Mouse (Mus musculus): Measurements from ENCODE around the gene 6330403K07Rik. TPM values are rescaled to one million over a fixed set of nuclear protein-coding genes. Genes with fewer than 3 reads are reported as not detected.

The 6330403K07Rik gene
- polyA plus RNA-seq, 1 experiment = 0.26 TPM

- no peak for TF ChIP-seq POLR2A (IDR thresholded peaks at IDR 0.05; ENCODE audit: low read depth, low read length)
- no peak for TF ChIP-seq CTCF (IDR thresholded peaks at IDR 0.05; ENCODE audit: extremely low read depth, insufficient read depth, insufficient read length, insufficient replicate concordance)
- no peak overlapping the region for H3K27ac ChIP-seq (ENCODE audit: insufficient read depth, low read length)
- H3K4me1 ChIP-seq (ENCODE audit: control insufficient read depth, insufficient read depth, insufficient read length) = no peaks in the 10 kb centered on the region
- no peak overlapping the region for H3K4me3 ChIP-seq (ENCODE audit: extremely low read depth, insufficient read depth, insufficient read length)
- no peak for DNase-seq (ENCODE audit: low read depth in 1 of 2, low spot score in 2 of 2)
- peaks cover 15% of the 10 kb centered on the region for H3K36me3 ChIP-seq (ENCODE audit: control insufficient read depth, insufficient read depth, low read length)
- 0 out of 2 replicates have a peak, but pooled peaks cover 2% of the 10 kb centered on the region for H3K27me3 ChIP-seq (ENCODE audit: control insufficient read depth, insufficient read depth, low read length)
- WGBS = 83% methylated on average over 3 of the region's 3 CpGs
Measured at GRCm38 (mm10) chr11:71029403-71030118, 3.8 kb downstream of the 6330403K07Rik start.

GRCm38 (mm10) chr11:71028280-71028679, 5.0 kb downstream of the 6330403K07Rik start:
- TF ChIP-seq POLR2A (IDR thresholded peaks at IDR 0.05; ENCODE audit: low read depth, low read length) (no peak), CTCF (IDR thresholded peaks at IDR 0.05; ENCODE audit: extremely low read depth, insufficient read depth, insufficient read length, insufficient replicate concordance) (no peak)
- Histone ChIP-seq H3K27me3 (ENCODE audit: control insufficient read depth, insufficient read depth, low read length) (no peaks in the 10 kb centered on the region), H3K27ac (ENCODE audit: insufficient read depth, low read length) (no peak overlapping the region), H3K4me1 (ENCODE audit: control insufficient read depth, insufficient read depth, insufficient read length) (no peaks in the 10 kb centered on the region), H3K4me3 (ENCODE audit: extremely low read depth, insufficient read depth, insufficient read length) (no peak overlapping the region), H3K36me3 (ENCODE audit: control insufficient read depth, insufficient read depth, low read length) (peaks cover 18% of the 10 kb centered on the region)
- 74% methylated on average over 3 of the region's 3 CpGs for WGBS
- DNase-seq (ENCODE audit: low read depth in 1 of 2, low spot score in 2 of 2) = no peak

GRCm38 (mm10) chr11:71019201-71020068, 13.9 kb downstream of the 6330403K07Rik start, which contains the start of the genes Mis12 and Derl2:
Mis12 (plus strand) TSS chr11:71019611.
Derl2 (minus strand) TSS chr11:71019841.
- Histone ChIP-seq H3K36me3 (ENCODE audit: control insufficient read depth, insufficient read depth, low read length) (peaks cover 2% of the 10 kb centered on the region; the same call in 1 of the 2 replicates), H3K4me1 (ENCODE audit: control insufficient read depth, insufficient read depth, insufficient read length) (peaks cover 7% of the 10 kb centered on the region), H3K27me3 (ENCODE audit: control insufficient read depth, insufficient read depth, low read length) (no peaks in the 10 kb centered on the region), H3K4me3 (ENCODE audit: extremely low read depth, insufficient read depth, insufficient read length) (peak within 1 kb of the TSS; percentile 89), H3K27ac (ENCODE audit: insufficient read depth, low read length) (peak within 1 kb of the TSS; percentile 86)
- DNase-seq (ENCODE audit: low read depth in 1 of 2, low spot score in 2 of 2) = peak; percentile 98
- no peak for TF ChIP-seq CTCF (IDR thresholded peaks at IDR 0.05; ENCODE audit: extremely low read depth, insufficient read depth, insufficient read length, insufficient replicate concordance)
- peak; percentile 81 for TF ChIP-seq POLR2A (IDR thresholded peaks at IDR 0.05; ENCODE audit: low read depth, low read length)
- WGBS = under 1% methylated on average over 71 of the region's 71 CpGs

- Histone ChIP-seq H3K36me3 (ENCODE audit: control insufficient read depth, insufficient read depth, low read length) (peaks cover 4% of the 10 kb centered on the region; the same call in 1 of the 2 replicates), H3K27ac (ENCODE audit: insufficient read depth, low read length) (peak overlapping the region; percentile 86), H3K27me3 (ENCODE audit: control insufficient read depth, insufficient read depth, low read length) (no peaks in the 10 kb centered on the region), H3K4me3 (ENCODE audit: extremely low read depth, insufficient read depth, insufficient read length) (peak overlapping the region; percentile 89), H3K4me1 (ENCODE audit: control insufficient read depth, insufficient read depth, insufficient read length) (peaks cover 7% of the 10 kb centered on the region)
- 6% methylated on average over 28 of the region's 28 CpGs for WGBS
- no peak for DNase-seq (ENCODE audit: low read depth in 1 of 2, low spot score in 2 of 2)
- no peak for TF ChIP-seq CTCF (IDR thresholded peaks at IDR 0.05; ENCODE audit: extremely low read depth, insufficient read depth, insufficient read length, insufficient replicate concordance)
- TF ChIP-seq POLR2A (IDR thresholded peaks at IDR 0.05; ENCODE audit: low read depth, low read length) = no peak; the same call in 1 of the 2 replicates
Measured at GRCm38 (mm10) chr11:71018416-71019200, 14.7 kb downstream of the 6330403K07Rik start.

- WGBS = 96% methylated on average over 1 of the region's 1 CpGs
- TF ChIP-seq POLR2A (IDR thresholded peaks at IDR 0.05; ENCODE audit: low read depth, low read length) = no peak
- TF ChIP-seq CTCF (IDR thresholded peaks at IDR 0.05; ENCODE audit: extremely low read depth, insufficient read depth, insufficient read length, insufficient replicate concordance) = no peak
- no peak overlapping the region for H3K4me3 ChIP-seq (ENCODE audit: extremely low read depth, insufficient read depth, insufficient read length)
- H3K27me3 ChIP-seq (ENCODE audit: control insufficient read depth, insufficient read depth, low read length) = no peaks in the 10 kb centered on the region
- H3K4me1 ChIP-seq (ENCODE audit: control insufficient read depth, insufficient read depth, insufficient read length) = peaks cover 5% of the 10 kb centered on the region; the same call in 1 of the 2 replicates
- peaks cover 11% of the 10 kb centered on the region for H3K36me3 ChIP-seq (ENCODE audit: control insufficient read depth, insufficient read depth, low read length)
- no peak overlapping the region for H3K27ac ChIP-seq (ENCODE audit: insufficient read depth, low read length)
- DNase-seq (ENCODE audit: low read depth in 1 of 2, low spot score in 2 of 2) = no peak
Measured at GRCm38 (mm10) chr11:71017051-71017450, 16.3 kb downstream of the 6330403K07Rik start.

GRCm38 (mm10) chr11:71012743-71013142, 20.6 kb downstream of the 6330403K07Rik start:
- no peaks in the 10 kb centered on the region for H3K4me1 ChIP-seq (ENCODE audit: control insufficient read depth, insufficient read depth, insufficient read length)
- no peak for DNase-seq (ENCODE audit: low read depth in 1 of 2, low spot score in 2 of 2)
- H3K27me3 ChIP-seq (ENCODE audit: control insufficient read depth, insufficient read depth, low read length) = no peaks in the 10 kb centered on the region
- no peak overlapping the region for H3K4me3 ChIP-seq (ENCODE audit: extremely low read depth, insufficient read depth, insufficient read length)
- H3K27ac ChIP-seq (ENCODE audit: insufficient read depth, low read length) = no peak overlapping the region
- TF ChIP-seq POLR2A (IDR thresholded peaks at IDR 0.05; ENCODE audit: low read depth, low read length) (no peak), CTCF (IDR thresholded peaks at IDR 0.05; ENCODE audit: extremely low read depth, insufficient read depth, insufficient read length, insufficient replicate concordance) (no peak)
- H3K36me3 ChIP-seq (ENCODE audit: control insufficient read depth, insufficient read depth, low read length) = peaks cover 27% of the 10 kb centered on the region
- 94% methylated on average over 7 of the region's 7 CpGs for WGBS

All from spleen, adult 2 months (tissue).